Mouse (Mus musculus) adipocyte (in vitro differentiated cells): ENCODE measurements around the gene Apol7c.
"Not testable (repeated sequence)": the region's sequence is repeated elsewhere in the genome, so short reads cannot be mapped to it uniquely, and the experiment has no call there.

Source experiments
- DNase-seq: peaks from one replicate; pipeline ENCODE4 v3.0.0-alpha.2; 2016; ENCODE audit warnings: low spot score

Gene Apol7c

DNA sequence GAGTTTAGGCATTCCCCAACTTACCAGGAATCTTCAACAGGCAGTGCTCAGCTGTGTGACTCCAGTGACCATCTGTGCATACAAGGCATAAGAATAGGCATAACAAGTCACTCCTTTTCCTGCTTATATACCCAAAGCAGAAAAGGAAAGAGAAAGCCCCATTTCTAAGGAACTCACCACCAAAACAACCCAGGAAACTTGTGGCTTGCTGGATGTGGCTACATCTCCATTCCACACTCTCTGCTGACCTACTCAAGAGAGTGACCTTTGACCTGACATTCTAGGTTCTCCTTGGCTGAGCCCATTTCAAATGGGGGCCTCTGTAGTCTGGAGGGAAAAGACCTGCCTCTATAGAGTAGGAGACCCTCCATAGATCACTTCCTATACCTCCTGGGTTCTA is at the start of gene Apol7c:
Gene Apol7c (minus strand): TSS at position 101 of the 400 bp plus-strand sequence.
- DNase-seq = no peak

DNA sequence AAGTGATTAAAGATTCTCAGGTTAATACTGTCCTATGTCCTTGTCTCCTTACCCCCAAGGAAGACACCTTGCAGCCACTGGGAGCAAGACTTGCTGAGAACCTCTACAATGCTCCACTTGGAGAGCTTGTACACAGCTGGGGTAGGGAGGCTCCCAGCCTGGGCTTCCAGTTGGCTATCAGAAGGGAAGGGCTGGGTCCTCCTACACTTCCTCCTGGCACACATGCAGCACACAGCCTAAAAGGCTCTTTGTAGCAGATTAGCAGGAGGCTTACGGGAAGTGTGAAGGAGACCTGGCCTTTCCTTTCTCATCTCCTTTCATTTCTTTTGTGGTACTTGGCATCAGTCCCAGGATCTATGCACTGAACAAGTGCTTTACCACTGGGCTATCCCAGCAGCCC is 48.6 kb upstream of the Apol7c start:
- no peak for DNase-seq

DNA sequence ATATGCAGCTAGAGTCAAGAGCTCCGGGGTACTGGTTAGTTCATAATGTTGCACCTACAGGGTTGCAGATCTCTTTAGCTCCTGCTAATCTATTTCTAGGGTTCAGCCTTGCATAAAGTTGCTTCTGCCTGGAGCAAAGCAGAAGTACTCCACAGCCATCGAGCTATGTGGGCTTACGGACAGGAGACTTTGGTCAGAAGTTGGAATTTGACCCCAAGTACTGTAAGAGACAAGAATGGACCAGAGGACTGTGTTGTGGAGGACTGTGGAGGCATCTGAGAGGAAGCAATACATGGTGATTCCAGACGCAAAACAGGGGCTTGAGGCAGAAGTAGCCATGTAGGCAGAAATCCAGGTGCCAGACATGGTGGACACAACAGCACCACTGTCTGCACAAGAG is 46.2 kb upstream of the Apol7c start:
- DNase-seq = no peak

DNA sequence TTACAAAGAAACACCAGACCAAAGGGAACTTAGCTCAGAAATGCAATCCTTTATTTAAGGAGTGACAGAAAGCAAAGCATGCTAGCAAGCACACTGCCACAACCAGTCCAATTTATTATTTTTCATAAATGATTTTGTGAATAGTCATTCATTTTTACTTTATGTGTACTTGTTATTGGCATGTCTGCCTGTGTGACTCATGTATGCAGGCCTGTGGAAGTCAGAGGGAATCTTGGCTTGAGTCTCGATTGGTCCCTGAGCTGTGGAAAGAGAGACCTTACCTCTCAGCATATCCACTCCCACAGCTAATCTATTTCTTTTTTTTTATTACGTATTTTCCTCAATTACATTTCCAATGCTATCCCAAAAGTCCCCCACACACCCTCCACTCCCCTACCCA is 45.7 kb upstream of the Apol7c start:
- no peak for DNase-seq

DNA sequence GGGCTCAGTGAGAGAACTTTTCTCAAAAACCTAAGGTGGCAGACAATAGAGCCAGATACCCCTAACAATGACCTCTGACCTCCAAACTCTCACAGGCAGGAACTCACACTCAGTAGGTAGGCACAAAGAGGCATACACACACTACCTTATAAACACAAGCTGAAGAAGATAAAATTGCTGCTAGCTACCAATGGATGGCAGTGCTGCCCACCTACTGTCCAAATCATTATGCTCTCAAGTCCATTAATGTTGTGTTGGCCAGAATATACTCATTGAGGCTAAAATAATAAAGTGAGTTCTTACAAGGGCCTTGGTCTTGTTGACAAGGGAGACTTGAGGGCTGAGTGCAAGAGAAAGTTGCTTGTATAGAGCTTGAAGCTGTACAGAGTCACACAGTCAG is 30.1 kb upstream of the Apol7c start:
- no peak for DNase-seq

DNA sequence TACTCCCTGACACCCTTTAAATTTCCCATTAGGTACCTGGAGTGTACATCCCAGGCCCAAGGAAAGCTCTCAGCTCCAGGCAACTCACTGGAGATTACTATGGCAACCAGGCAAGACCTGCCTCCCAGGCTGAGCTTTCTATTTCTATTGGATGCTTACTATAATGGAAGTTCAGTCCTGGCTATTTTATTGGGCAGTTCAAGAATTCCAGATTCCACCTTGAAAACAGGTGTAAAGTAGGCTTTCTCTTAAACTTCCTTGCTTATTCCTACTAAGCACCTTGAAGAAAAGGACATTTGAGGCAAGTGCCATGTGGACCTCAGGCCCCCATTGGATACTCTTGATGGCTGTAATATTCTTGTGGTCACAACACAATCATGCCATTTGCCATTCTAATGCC is 28.7 kb upstream of the Apol7c start, which contains the start of gene 1700025B11Rik:
Gene 1700025B11Rik (minus strand): TSS at position 101 of the 400 bp plus-strand sequence.
- no peak for DNase-seq

DNA sequence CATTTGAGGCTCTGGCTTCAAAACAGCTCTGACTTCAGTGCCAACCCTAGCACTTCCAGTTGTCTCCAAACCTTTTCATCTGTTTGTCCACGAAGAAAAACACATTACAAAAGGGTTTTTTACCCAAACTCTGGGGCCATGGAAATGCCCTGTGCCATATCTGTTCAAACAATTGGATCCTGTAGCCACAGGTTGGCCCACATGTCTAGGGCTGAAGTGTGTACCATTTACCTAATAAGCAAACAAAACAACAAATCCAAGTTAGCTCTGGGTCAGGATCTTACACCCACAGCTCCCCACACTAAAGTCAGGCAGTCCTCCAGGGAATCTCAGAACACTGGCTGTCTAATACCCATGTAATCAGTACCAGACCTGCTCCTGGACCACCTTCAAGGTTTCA is 6.1 kb upstream of the Apol7c start:
- DNase-seq = not testable (repeated sequence)

DNA sequence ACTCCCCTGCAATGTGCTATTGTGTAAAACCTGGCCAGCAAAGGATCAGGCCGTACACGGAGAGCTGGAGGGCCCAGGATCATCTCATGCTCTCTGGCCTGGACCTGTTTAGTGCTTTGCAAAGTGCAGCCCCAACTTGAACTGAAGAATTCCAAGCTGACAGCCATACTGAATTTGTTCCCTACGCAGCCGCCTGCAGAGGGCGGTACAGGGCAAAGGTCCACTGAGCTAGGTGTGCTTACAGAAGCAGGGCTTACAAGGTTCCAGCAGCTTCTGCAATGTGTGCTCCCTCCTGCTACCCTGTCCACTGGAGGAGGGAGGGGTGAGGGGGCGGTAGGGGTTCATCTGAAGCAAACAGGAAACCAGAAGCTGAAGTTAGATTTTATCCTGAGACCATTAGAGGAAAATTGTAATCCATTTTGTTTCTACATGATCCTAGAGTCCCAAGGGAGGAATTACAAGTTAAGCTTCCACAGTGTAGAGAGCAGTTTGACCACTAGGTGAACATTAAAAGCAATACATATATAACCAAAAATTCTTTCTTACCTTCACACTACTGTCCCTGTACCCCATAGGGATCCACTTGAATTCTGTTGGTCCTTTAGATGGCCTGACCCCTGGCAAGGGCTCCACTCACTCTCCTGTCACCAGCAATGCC is 9.8 kb downstream of the Apol7c start:
- not testable (repeated sequence) for DNase-seq

DNA sequence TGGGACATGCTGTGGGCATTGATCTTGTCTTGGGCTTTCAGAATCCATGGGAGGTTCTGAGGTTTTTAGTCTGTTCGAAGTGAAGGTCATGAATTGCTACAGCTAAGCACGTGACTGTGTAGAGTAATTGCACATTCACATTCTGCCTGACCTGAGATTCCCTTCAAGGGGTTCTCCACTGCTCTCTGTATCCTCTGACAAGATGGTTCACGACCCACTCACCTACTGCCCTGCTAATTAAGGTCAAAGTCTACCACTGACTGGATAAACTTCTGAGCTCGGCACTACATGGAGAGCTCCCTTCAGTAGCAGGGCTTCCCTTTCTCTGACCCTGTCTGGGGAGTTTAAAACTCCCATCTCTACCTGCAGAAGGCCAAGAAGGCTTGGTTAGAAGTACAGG is 12.5 kb downstream of the Apol7c start:
- DNase-seq = not testable (repeated sequence)

DNA sequence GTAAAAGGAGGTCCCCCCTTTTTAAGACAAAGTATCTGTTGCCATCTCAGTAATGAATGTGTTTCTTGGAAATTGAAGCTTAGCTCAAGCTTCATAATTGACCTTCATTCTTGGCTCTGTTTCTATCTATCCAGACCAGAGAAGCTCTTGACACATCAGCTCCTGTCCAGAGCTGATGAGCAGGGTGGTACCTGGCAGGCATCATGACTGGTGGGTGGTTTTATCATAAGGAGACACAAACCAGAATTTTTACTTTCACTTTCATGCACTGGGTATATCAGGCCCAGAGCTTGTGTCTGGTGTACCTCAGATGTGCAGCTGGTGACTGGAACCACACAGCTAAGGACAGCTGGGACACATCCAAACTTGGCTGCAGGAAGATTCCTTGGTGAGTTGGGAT is 25.1 kb downstream of the Apol7c start, which contains the start of gene Apol11a:
Gene Apol11a (plus strand): TSS at position 306 of the 400 bp plus-strand sequence.
- DNase-seq = not testable (repeated sequence)

DNA sequence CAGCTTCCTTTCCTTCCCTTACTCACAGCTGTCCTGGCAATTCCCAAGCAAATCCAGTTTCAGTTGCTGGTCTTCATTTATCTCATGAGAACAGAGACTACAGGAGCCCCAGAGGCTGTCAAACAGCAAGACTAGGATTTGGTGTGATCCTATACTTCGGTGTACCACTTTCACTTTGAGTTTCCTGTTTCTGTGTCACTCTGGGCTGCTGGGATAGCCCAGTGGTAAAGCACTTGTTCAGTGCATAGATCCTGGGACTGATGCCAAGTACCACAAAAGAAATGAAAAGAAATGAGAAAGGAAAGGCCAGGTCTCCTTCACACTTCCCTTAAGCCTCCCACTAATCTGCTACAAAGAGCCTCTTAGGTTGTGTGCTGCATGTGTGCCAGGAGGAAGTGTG is 38.4 kb downstream of the Apol7c start:
- DNase-seq = not testable (repeated sequence)

DNA sequence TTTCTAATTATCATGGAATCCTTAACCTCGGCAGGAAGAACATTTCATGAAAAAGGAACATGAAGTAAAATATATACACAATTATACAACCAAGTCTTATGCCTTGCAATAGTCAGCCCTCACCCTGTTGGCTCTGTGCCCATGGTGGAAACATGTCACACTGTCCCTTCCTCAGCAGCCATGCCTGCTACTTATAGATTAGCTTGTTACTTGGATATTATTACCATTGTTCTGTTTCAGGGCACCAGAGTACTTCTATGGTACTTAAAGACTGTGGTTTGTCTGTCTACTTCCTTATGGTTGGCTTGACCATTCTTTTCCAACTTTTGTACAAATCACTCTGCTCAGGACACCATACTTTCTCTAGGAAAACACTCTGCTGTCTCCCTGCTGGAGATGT is 39.9 kb downstream of the Apol7c start:
- DNase-seq = not testable (repeated sequence)

DNA sequence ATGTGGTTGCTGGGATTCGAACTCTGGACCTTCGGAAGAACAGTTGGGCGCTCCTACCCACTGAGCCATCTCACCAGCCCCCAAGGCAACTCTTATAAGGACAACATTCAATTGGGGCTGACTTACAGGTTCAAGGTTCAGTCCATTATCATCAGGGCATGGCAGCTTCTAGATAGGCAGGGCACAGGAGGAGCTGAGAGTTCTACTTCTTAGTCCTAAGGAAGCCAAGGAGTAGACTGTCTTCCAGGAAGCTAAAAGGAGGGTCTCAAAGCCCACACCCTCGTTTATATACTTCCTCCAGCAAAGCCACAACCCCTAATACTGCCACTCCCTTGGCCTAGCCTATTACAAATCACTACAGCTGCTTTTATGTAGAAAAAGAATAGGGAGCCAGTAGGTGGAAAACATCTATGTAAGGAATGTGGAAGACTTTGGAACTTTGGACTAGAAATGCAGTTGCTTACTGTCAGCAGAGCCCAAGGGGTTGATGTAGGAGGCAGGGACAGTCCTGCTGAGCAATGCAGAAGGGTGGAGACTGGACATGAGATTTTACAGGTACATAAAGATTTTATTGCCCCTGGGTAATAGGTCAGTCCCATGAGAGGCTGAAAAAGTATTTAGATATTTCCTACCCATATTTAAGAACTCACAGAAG is 50.8 kb downstream of the Apol7c start:
- DNase-seq = no peak

DNA sequence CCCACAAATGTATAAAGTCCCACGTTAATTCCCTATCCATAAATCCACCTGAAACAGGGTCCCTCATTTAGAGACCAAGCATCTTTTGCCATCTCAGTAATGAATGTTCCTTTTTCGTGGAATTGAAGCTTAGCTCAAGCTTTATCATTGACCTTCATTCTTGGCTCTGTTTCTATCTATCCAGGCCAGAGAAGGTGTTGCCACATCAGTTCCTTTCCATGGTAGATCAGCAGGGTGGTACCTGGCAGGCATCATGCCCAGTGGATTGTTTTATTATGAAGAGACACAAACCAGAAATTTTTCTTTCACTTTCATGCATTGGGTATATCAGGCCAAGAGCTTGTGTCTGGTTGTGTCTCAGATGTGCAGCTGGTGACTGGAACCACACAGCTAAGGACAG is 56.4 kb downstream of the Apol7c start, which contains the start of gene Apol10a:
Gene Apol10a (plus strand): TSS at position 355 of the 400 bp plus-strand sequence.
- DNase-seq = not testable (repeated sequence)
